In genomic region chr17:57061069-57061468, GRCm38 (mm10) we compare ENCODE assay signal across 8 mouse cellular contexts. TPM values are rescaled to one million over a fixed set of nuclear protein-coding genes. Genes with fewer than 3 reads are reported as not detected.
DNase-seq lines count a peak whose midpoint lies in the region; ATAC-seq lines count a peak whose summit lies in the region.

No protein-coding gene starts in this region.

- no peak for DNase-seq in heart, embryonic 10.5 days (ENCODE audit: low spot score)
- DNase-seq in heart, postnatal 36 days: no peak
- DNase-seq in forebrain, embryonic 14.5 days (ENCODE audit: low spot score): no peak
- DNase-seq in splenic B cell, adult 2 months (ENCODE audit: low read depth, low spot score): peak; percentile 66
- no peak for DNase-seq in layer of hippocampus, adult 11-12 months (ENCODE audit: low spot score)
- DNase-seq in frontal cortex, postnatal 14 days (ENCODE audit: low spot score in 2 of 2): no peak

- intact Hi-C loops in heart, postnatal 36 days (cut with DNase I): loop anchor here (2.0 to 10.0 kb wide), 2 partner anchors 106 to 274 kb away; no protein-coding TSS in a partner anchor

- H3K4me2 ChIP-seq in forebrain, embryonic 14.5 days (ENCODE audit: low read length): peak overlapping the region; percentile 67
- H3K4me2 ChIP-seq in limb, embryonic 12.5 days: peak overlapping the region; percentile 89; the same call in 1 of the 2 replicates

- WGBS in heart, embryonic 10.5 days: 45% methylated on average over 10 of the region's 10 CpGs
- 46% methylated on average over 10 of the region's 10 CpGs for WGBS in forebrain, embryonic 14.5 days
- WGBS in limb, embryonic 12.5 days: 40% methylated on average over 10 of the region's 10 CpGs

- ATAC-seq in CD4-positive, CD25-positive, alpha-beta regulatory T cell, adult 4 months: peak; percentile 13
- no peak; the same call in 1 of the 2 replicates for ATAC-seq in forebrain, embryonic 14.5 days
- ATAC-seq in limb, embryonic 12.5 days (ENCODE audit: insufficient number of reproducible peaks, insufficient read depth, low FRiP score, low TSS enrichment, low read depth): no peak

- H3K27me3 ChIP-seq in heart, embryonic 10.5 days (ENCODE audit: insufficient read depth, poor library complexity, severe bottlenecking): peaks cover 58% of the 10 kb centered on the region
- peaks cover 25% of the 10 kb centered on the region for H3K27me3 ChIP-seq in forebrain, embryonic 14.5 days (replicated peaks; ENCODE audit: control insufficient read depth, insufficient read depth, low read length)
- peaks cover 79% of the 10 kb centered on the region for H3K27me3 ChIP-seq in limb, embryonic 12.5 days
- H3K27me3 ChIP-seq in splenic B cell, adult 2 months (ENCODE audit: control insufficient read depth, insufficient read depth, low read length, poor library complexity, severe bottlenecking): no peaks in the 10 kb centered on the region

- H3K9ac ChIP-seq in forebrain, embryonic 14.5 days (ENCODE audit: low read length): no peak overlapping the region
- no peak overlapping the region for H3K9ac ChIP-seq in limb, embryonic 12.5 days (replicated peaks)

- no peak overlapping the region for H3K27ac ChIP-seq in heart, embryonic 10.5 days
- H3K27ac ChIP-seq in forebrain, embryonic 14.5 days (ENCODE audit: low read depth, low read length): no peak overlapping the region
- H3K27ac ChIP-seq in limb, embryonic 12.5 days: no peak overlapping the region

- peak overlapping the region; percentile 88; the same call in 1 of the 2 replicates for H3K4me3 ChIP-seq in heart, embryonic 10.5 days
- H3K4me3 ChIP-seq in forebrain, embryonic 14.5 days (ENCODE audit: low read depth, low read length): peak overlapping the region; percentile 80
- H3K4me3 ChIP-seq in limb, embryonic 12.5 days (replicated peaks): 0 out of 2 replicates have a peak overlapping the region, but pooled peaks have one; percentile 82

- no peaks in the 10 kb centered on the region for H3K9me3 ChIP-seq in heart, embryonic 10.5 days
- no peaks in the 10 kb centered on the region for H3K9me3 ChIP-seq in forebrain, embryonic 14.5 days (replicated peaks; ENCODE audit: control insufficient read depth, low read length)
- H3K9me3 ChIP-seq in limb, embryonic 12.5 days: no peaks in the 10 kb centered on the region

- H3K4me1 ChIP-seq in heart, embryonic 10.5 days: peaks cover 35% of the 10 kb centered on the region
- peaks cover 15% of the 10 kb centered on the region for H3K4me1 ChIP-seq in forebrain, embryonic 14.5 days (ENCODE audit: control insufficient read depth, insufficient read depth, low read length)
- peaks cover 15% of the 10 kb centered on the region for H3K4me1 ChIP-seq in limb, embryonic 12.5 days (replicated peaks)

- H3K36me3 ChIP-seq in heart, embryonic 10.5 days: peaks cover 9% of the 10 kb centered on the region
- H3K36me3 ChIP-seq in forebrain, embryonic 14.5 days (ENCODE audit: control insufficient read depth, insufficient read depth, low read length): peaks cover 3% of the 10 kb centered on the region; the same call in 1 of the 2 replicates
- H3K36me3 ChIP-seq in limb, embryonic 12.5 days: no peaks in the 10 kb centered on the region
- H3K36me3 ChIP-seq in splenic B cell, adult 2 months (ENCODE audit: control insufficient read depth, insufficient read depth, low read length, poor library complexity, severe bottlenecking): peaks cover 1% of the 10 kb centered on the region; the same call in 1 of the 2 replicates

RNA-seq across cellular contexts. Expression of gene Slc25a23, which starts 1.4 kb away (rescaled TPM):
- polyA plus RNA-seq in heart, embryonic 10.5 days (2016; fragmentation: Nextera tagmentation; extraction: Ambion mirVana): 8.6 and 8.7 TPM in 2 replicates
- total RNA-seq in heart, postnatal 36 days (2021): 10 to 100 TPM; 58.1 to 69.8 TPM
- polyA plus RNA-seq in CD4-positive, CD25-positive, alpha-beta regulatory T cell, adult 4 months (2017; shearing (Covaris generic)): 1 to 10 TPM; 2.3 to 3.4 TPM
- polyA plus RNA-seq in forebrain, embryonic 14.5 days (2014; fragmentation: Nextera tagmentation; extraction: Ambion mirVana): 25.7 and 27.2 TPM in 2 replicates
- polyA plus RNA-seq in limb, embryonic 12.5 days (2016; fragmentation: Nextera tagmentation; extraction: Ambion mirVana): 4.5 and 4.9 TPM in 2 replicates

RNA-seq across cellular contexts. Expression of gene Crb3, which starts 2.2 kb away (rescaled TPM):
- 0.65 and 3.6 TPM in 2 replicates for polyA plus RNA-seq in heart, embryonic 10.5 days (2016; fragmentation: Nextera tagmentation; extraction: Ambion mirVana)
- total RNA-seq in heart, postnatal 36 days (2021): under 1 TPM in 1 of 2 experiments, not detected in 1; 0.35 TPM
- 1 to 10 TPM; 2.1 to 2.9 TPM for polyA plus RNA-seq in CD4-positive, CD25-positive, alpha-beta regulatory T cell, adult 4 months (2017; shearing (Covaris generic))
- polyA plus RNA-seq in forebrain, embryonic 14.5 days (2014; fragmentation: Nextera tagmentation; extraction: Ambion mirVana): 1.9 and 2.0 TPM in 2 replicates
- 1.2 and 2.4 TPM in 2 replicates for polyA plus RNA-seq in limb, embryonic 12.5 days (2016; fragmentation: Nextera tagmentation; extraction: Ambion mirVana)

RNA-seq across cellular contexts. Expression of gene Dennd1c, which starts 17.2 kb away (rescaled TPM):
- polyA plus RNA-seq in heart, embryonic 10.5 days (2016; fragmentation: Nextera tagmentation; extraction: Ambion mirVana): 0.68 and 2.2 TPM in 2 replicates
- total RNA-seq in heart, postnatal 36 days (2021): 1 to 10 TPM; 1.4 to 2.0 TPM
- polyA plus RNA-seq in CD4-positive, CD25-positive, alpha-beta regulatory T cell, adult 4 months (2017; shearing (Covaris generic)): 100 to 1,000 TPM; 215 to 337 TPM
- polyA plus RNA-seq in forebrain, embryonic 14.5 days (2014; fragmentation: Nextera tagmentation; extraction: Ambion mirVana): 3.6 and 4.1 TPM in 2 replicates
- 0.99 and 1.2 TPM in 2 replicates for polyA plus RNA-seq in limb, embryonic 12.5 days (2016; fragmentation: Nextera tagmentation; extraction: Ambion mirVana)

RNA-seq across cellular contexts. Expression of gene Slc25a41, which starts 19.6 kb away (rescaled TPM):
- not detected in 2 replicates for polyA plus RNA-seq in heart, embryonic 10.5 days (2016; fragmentation: Nextera tagmentation; extraction: Ambion mirVana)
- not detected for total RNA-seq in heart, postnatal 36 days (2021)
- not detected for polyA plus RNA-seq in CD4-positive, CD25-positive, alpha-beta regulatory T cell, adult 4 months (2017; shearing (Covaris generic))
- polyA plus RNA-seq in forebrain, embryonic 14.5 days (2014; fragmentation: Nextera tagmentation; extraction: Ambion mirVana): not detected in 2 replicates
- 0.17 and 0.23 TPM in 2 replicates for polyA plus RNA-seq in limb, embryonic 12.5 days (2016; fragmentation: Nextera tagmentation; extraction: Ambion mirVana)

RNA-seq across cellular contexts. Expression of gene Tubb4a, which starts 26.5 kb away (rescaled TPM):
- polyA plus RNA-seq in heart, embryonic 10.5 days (2016; fragmentation: Nextera tagmentation; extraction: Ambion mirVana): 9.1 and 14.7 TPM in 2 replicates
- total RNA-seq in heart, postnatal 36 days (2021): 1 to 10 TPM; 1.8 to 1.9 TPM
- polyA plus RNA-seq in CD4-positive, CD25-positive, alpha-beta regulatory T cell, adult 4 months (2017; shearing (Covaris generic)): 1 to 10 TPM; 4.3 to 7.8 TPM
- polyA plus RNA-seq in forebrain, embryonic 14.5 days (2014; fragmentation: Nextera tagmentation; extraction: Ambion mirVana): 229 and 249 TPM in 2 replicates
- 12.7 and 14.7 TPM in 2 replicates for polyA plus RNA-seq in limb, embryonic 12.5 days (2016; fragmentation: Nextera tagmentation; extraction: Ambion mirVana)

Comparison
In these comparisons a context has a peak if more than half of its experiments do, and no peak if none do; other contexts are left out.
1. RNA of gene Dennd1c, which starts 17.2 kb away (polyA plus RNA-seq): 215 to 337 TPM in CD4-positive, CD25-positive, alpha-beta regulatory T cell, adult 4 months; 3.6 to 4.1 TPM in forebrain, embryonic 14.5 days, 0.68 to 2.2 TPM in heart, embryonic 10.5 days and 0.99 to 1.2 TPM in limb, embryonic 12.5 days; every median in the first group is over 10 times any median in the second.
2. Peak in every context shown above with its lines, with median percentiles within 50 percentile points of each other: H3K4me3 ChIP-seq.